Mouse (Mus musculus) forebrain, embryonic 13.5 days (tissue): ENCODE data around the gene Nol10. TPM values are rescaled to one million over a fixed set of nuclear protein-coding genes. Genes with fewer than 3 reads are reported as not detected.

Experiments used
- ATAC-seq: fragments of 200-750 bp; cut with Nextera tagmentation; 2 replicates; pipeline ENCODE4 v1.8.0; 2017
- H3K27ac ChIP-seq: fragments of 300-500 bp; sonication (generic); 2 replicates; pipeline ENCODE4 v1.5.1; 2015; ENCODE audit warnings: inconsistent platforms, mild to moderate bottlenecking, moderate library complexity
- H3K27me3 ChIP-seq: fragments of 300-500 bp; sonication (generic); 2 replicates; pipeline ENCODE4 v1.6.1; 2015; ENCODE audit warnings: mild to moderate bottlenecking, inconsistent platforms
- H3K36me3 ChIP-seq: fragments of 300-500 bp; sonication (generic); 2 replicates; pipeline ENCODE4 v1.6.1; 2015; ENCODE audit warnings: mild to moderate bottlenecking, inconsistent platforms; ENCODE audit not compliant: poor library complexity, severe bottlenecking
- H3K4me1 ChIP-seq: fragments of 300-500 bp; sonication (generic); 2 replicates; pipeline ENCODE4 v1.6.1; 2015; ENCODE audit warnings: inconsistent platforms
- H3K4me2 ChIP-seq: fragments of 300-500 bp; sonication (generic); 2 replicates; pipeline ENCODE4 v1.6.1; 2015; ENCODE audit warnings: inconsistent platforms, mild to moderate bottlenecking, moderate library complexity
- H3K4me3 ChIP-seq: fragments of 300-500 bp; sonication (generic); 2 replicates; pipeline ENCODE4 v1.5.1; 2015; ENCODE audit warnings: mild to moderate bottlenecking, inconsistent platforms
- H3K9ac ChIP-seq: fragments of 300-500 bp; sonication (generic); 2 replicates; pipeline ENCODE4 v1.6.1; 2015; ENCODE audit warnings: mild to moderate bottlenecking, inconsistent platforms
- H3K9me3 ChIP-seq: fragments of 300-500 bp; sonication (generic); replicated peaks from 2 replicates; pipeline ENCODE4 v1.6.1; 2016; ENCODE audit warnings: inconsistent platforms
- WGBS: fragments of 180-500 bp; shearing (Covaris S2); methylation state at CpG from one replicate; pipeline ENCODE4 v1.1.7; 2015; 5-methylcytosine and 5-hydroxymethylcytosine counted together
- polyA plus RNA-seq: library from polyadenylated mRNA; unstranded; fragments of >200 nt; fragmentation: Nextera tagmentation; extraction: Ambion mirVana; gene quantifications from 2 replicates; pipeline ENCODE4 v1.2.1, GENCODE M21; 2015

Nol10 gene
- polyA plus RNA-seq, 1 experiment from 2014 or later: 26.4 TPM

DNA sequence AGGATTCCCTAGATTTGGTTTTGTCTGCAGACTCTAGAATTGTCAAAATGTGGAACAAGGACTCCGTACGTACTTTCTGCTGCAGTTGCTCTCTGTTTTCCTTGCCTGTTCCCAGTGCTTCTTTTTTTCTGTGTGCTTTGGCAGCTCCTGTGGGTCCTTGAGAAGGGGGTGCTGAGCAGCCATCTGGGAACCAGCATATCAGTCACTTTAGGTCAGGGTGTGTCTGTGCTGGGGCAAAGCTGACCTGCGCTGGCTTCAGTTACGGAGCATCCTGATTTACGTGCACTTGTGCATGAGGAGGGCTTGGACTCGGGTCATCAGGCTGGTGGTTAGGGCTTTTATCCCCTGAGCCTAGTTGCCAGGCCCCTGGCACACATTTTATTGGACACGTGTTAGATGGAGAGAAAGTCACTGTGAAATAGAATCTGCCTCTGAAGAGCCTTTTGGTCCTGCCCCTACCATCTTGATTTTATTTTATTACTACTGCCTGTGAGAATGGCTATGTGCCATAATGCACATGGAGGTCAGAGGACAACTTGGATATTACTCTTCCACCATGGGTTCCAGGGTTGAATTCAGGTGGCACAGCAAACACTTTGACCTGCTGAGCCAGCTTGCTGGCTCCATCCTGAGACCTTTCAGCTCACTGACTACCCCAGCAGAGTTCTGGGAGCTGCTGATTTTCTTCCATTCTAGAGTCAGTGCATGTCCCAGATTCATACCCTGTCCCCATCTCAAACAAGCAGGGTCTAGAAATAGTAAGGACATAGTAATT, 21.5 kb downstream of the Nol10 start:
- Histone ChIP-seq H3K4me2 (no peak overlapping the region), H3K36me3 (peaks cover 82% of the 10 kb centered on the region), H3K27ac (no peak overlapping the region), H3K4me1 (no peaks in the 10 kb centered on the region), H3K27me3 (no peaks in the 10 kb centered on the region), H3K9me3 (no peaks in the 10 kb centered on the region), H3K9ac (no peak overlapping the region), H3K4me3 (no peak overlapping the region)
- ATAC-seq: no peak
- WGBS: 94% methylated on average over 7 of the region's 7 CpGs

- Histone ChIP-seq H3K4me3 (no peak overlapping the region), H3K4me2 (no peak overlapping the region), H3K4me1 (no peaks in the 10 kb centered on the region), H3K36me3 (peaks cover 93% of the 10 kb centered on the region), H3K27ac (no peak overlapping the region), H3K27me3 (no peaks in the 10 kb centered on the region), H3K9ac (no peak overlapping the region), H3K9me3 (no peaks in the 10 kb centered on the region)
- WGBS: 92% methylated on average over 8 of the region's 8 CpGs
- ATAC-seq: no peak
These were observed 23.5 kb downstream of the Nol10 start for GRCm38 (mm10) chr12:17371589-17372235.

DNA sequence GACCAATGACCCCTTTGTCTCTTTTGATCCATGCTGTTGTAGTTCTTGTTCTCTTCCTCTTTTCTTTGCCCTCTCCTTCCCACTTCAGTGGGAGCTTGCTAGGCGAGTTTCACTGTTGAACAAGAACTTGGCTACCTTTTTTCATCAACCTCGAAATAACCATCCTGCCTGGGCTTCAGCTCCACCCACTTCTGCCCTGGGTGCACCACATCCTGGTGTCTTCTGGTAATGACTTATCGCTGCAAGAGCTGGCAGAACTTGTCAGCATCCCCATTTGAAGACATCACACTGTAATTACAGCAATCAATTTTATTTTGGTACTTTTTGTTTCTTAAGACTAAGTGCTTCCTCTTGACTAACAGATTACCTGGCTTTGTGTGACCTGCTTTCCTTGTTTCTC, 24.4 kb downstream of the Nol10 start:
- no peaks in the 10 kb centered on the region for H3K9me3 ChIP-seq
- 83% methylated on average over 3 of the region's 3 CpGs for WGBS
- H3K4me1 ChIP-seq: no peaks in the 10 kb centered on the region
- H3K4me2 ChIP-seq: no peak overlapping the region
- no peaks in the 10 kb centered on the region for H3K27me3 ChIP-seq
- no peak overlapping the region for H3K27ac ChIP-seq
- no peak for ATAC-seq
- H3K36me3 ChIP-seq: peaks cover 94% of the 10 kb centered on the region
- H3K9ac ChIP-seq: no peak overlapping the region
- H3K4me3 ChIP-seq: no peak overlapping the region

- ATAC-seq: no peak
- Histone ChIP-seq H3K27me3 (no peaks in the 10 kb centered on the region), H3K36me3 (peaks cover 91% of the 10 kb centered on the region), H3K27ac (no peak overlapping the region), H3K4me1 (no peaks in the 10 kb centered on the region), H3K4me2 (no peak overlapping the region), H3K9me3 (no peaks in the 10 kb centered on the region), H3K4me3 (no peak overlapping the region), H3K9ac (no peak overlapping the region)
- WGBS: 97% methylated on average over 5 of the region's 5 CpGs
These were observed 25.3 kb downstream of the Nol10 start for GRCm38 (mm10) chr12:17373470-17373975.

DNA sequence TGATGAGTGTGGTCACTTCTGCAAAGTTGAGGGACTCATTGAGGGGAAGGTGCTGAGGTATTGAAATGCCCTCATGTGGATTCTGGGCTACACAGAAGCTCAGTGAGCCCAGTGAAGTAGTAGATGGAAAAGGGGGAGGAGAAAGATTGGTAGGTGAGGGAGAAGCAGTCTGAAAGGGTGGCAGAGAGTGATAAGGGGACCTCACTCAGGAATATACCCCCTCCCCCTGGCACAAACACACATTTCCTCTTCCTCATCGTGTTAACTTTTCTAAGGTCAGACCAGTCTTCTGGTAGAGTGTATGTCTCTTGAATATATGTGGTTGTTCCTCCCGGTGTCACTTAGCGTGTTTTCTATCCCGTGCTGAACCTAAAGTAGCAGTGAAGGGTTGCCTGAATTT, 27.0 kb downstream of the Nol10 start:
- Histone ChIP-seq H3K4me2 (no peak overlapping the region), H3K27ac (no peak overlapping the region), H3K36me3 (peaks cover 89% of the 10 kb centered on the region)

DNA sequence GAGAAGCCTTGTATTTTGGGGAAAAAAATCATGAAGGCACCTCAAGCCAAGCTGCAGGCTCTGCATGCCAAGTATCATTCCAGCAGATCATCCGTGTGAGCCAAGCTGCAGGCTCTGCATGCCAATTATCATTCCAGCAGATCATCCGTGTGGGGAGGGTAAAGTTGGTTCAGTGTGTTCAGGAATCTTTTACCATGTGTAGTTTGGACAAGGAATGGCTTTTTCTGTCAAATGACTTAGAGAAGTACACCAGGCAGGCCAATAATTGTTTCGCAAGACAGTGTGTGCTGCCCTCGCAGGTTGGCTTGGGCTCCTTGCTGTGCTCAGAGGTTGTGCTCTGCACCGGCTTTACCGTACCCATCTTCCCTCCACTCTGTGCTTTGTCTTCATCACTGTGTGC, 28.3 kb downstream of the Nol10 start:
- Histone ChIP-seq H3K4me1 (no peaks in the 10 kb centered on the region), H3K36me3 (peaks cover 86% of the 10 kb centered on the region), H3K27me3 (no peaks in the 10 kb centered on the region), H3K9ac (no peak overlapping the region), H3K27ac (no peak overlapping the region), H3K9me3 (no peaks in the 10 kb centered on the region), H3K4me3 (no peak overlapping the region), H3K4me2 (no peak overlapping the region)
- WGBS: 88% methylated on average over 6 of the region's 6 CpGs
- no peak for ATAC-seq

More for the DNA sequence above, 27.0 kb downstream of the Nol10 start:
- Histone ChIP-seq H3K9ac (no peak overlapping the region), H3K27me3 (no peaks in the 10 kb centered on the region), H3K4me3 (no peak overlapping the region), H3K4me1 (no peaks in the 10 kb centered on the region), H3K9me3 (no peaks in the 10 kb centered on the region)
- no peak for ATAC-seq
- 95% methylated on average over 4 of the region's 4 CpGs for WGBS

- peaks cover 58% of the 10 kb centered on the region for H3K36me3 ChIP-seq
- no peak overlapping the region for H3K4me2 ChIP-seq
- 0 out of 2 replicates have a peak, but pooled peaks cover 1% of the 10 kb centered on the region for H3K4me1 ChIP-seq
- no peaks in the 10 kb centered on the region for H3K9me3 ChIP-seq
- WGBS: 93% methylated on average over 6 of the region's 6 CpGs
- H3K27me3 ChIP-seq: no peaks in the 10 kb centered on the region
- no peak for ATAC-seq
- H3K4me3 ChIP-seq: no peak overlapping the region
- H3K9ac ChIP-seq: no peak overlapping the region
- no peak overlapping the region for H3K27ac ChIP-seq
These were observed 32.7 kb downstream of the Nol10 start for GRCm38 (mm10) chr12:17380991-17381390.

DNA sequence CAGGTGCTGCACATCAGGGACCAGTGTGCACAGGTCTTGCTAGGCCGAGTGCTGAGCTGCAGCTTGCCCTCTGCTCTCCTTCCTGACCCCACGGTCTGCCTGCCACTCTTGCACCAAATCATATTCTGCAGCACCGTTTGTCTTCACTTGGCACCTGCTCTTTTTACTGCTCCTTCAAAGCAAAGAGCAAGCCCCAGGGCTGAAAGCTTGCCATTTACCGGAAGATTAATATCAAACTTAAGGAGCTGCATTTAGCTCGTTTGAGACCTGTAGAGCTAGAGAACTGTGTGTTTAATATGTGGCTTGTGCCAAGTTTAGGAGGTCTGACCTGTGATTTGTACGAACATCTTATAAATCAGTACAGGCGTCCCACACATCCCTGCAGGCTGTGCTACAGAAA, 34.5 kb downstream of the Nol10 start:
- Histone ChIP-seq H3K4me3 (no peak overlapping the region), H3K27ac (no peak overlapping the region), H3K4me1 (0 out of 2 replicates have a peak, but pooled peaks cover 4% of the 10 kb centered on the region), H3K4me2 (no peak overlapping the region), H3K9ac (no peak overlapping the region), H3K36me3 (peaks cover 40% of the 10 kb centered on the region), H3K27me3 (no peaks in the 10 kb centered on the region), H3K9me3 (no peaks in the 10 kb centered on the region)
- no peak for ATAC-seq
- 87% methylated on average over 7 of the region's 7 CpGs for WGBS

DNA sequence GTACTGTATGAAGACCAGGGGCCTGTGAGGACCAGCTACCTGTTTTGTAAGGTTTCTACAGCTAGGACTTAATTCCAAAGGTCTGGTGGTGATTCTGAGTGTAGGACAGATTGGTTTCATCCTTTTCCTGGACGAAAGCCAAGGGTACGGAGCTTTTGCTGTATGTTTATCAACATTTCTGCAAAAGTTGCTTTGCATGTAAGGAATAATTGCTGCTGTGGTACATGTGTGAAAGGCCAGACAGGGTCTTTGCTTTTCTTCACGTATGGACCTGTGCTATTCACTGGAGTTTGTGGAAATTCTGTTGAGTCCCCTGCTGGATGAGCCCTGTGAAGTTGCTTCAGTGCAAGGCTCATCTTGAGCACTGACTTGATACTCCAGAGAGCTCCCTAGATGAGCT, 38.6 kb downstream of the Nol10 start:
- H3K9me3 ChIP-seq: no peaks in the 10 kb centered on the region
- H3K4me1 ChIP-seq: 0 out of 2 replicates have a peak, but pooled peaks cover 4% of the 10 kb centered on the region
- no peak for ATAC-seq
- no peaks in the 10 kb centered on the region for H3K27me3 ChIP-seq
- WGBS: 87% methylated on average over 3 of the region's 3 CpGs
- no peak overlapping the region for H3K4me2 ChIP-seq
- no peak overlapping the region for H3K9ac ChIP-seq
- no peak overlapping the region for H3K4me3 ChIP-seq
- H3K36me3 ChIP-seq: peaks cover 16% of the 10 kb centered on the region
- H3K27ac ChIP-seq: no peak overlapping the region

DNA sequence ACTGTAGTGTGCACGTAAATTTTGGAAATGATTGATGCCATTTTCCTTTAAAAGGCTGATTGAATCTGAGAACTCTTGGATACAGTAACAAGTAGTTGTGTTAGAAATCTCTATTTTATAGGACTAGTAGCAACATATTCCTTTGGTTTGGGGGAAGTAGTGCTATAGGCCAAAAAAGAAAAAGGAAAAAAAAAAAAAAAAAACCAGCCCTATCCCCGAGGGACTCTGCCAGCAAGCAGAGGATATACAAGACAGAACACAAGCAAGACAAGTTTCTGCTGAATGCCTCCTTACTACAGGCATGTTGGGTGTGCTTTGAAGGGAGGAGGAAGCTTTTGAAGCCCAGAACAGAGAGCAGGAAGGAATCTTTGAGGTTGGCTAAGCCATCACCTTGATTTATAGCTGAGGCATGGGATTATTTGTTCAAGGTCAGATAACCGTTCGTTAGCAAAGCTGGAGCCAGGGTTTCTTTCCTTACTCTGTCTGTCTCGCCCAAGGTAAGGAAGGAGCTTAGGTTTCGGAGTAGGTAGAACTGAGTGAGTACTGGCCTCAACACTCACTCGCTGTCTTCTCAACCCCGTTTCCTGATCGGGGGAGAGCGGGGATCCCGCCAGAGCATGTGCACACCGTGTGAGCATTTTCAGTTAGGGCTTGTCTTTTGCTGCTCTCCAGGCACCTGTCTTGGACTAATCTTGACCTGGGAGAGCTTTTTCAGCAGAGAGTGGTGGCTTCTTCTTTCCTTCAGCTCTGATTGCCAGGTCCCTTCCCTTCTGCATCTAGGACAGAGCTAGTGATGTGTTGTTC, 39.3 kb downstream of the Nol10 start:
- H3K4me1 ChIP-seq: 0 out of 2 replicates have a peak, but pooled peaks cover 4% of the 10 kb centered on the region
- no peak overlapping the region for H3K4me2 ChIP-seq
- no peaks in the 10 kb centered on the region for H3K27me3 ChIP-seq
- ATAC-seq: no peak
- WGBS: 93% methylated on average over 12 of the region's 12 CpGs
- no peak overlapping the region for H3K27ac ChIP-seq
- no peak overlapping the region for H3K4me3 ChIP-seq
- peaks cover 10% of the 10 kb centered on the region for H3K36me3 ChIP-seq
- H3K9ac ChIP-seq: no peak overlapping the region
- H3K9me3 ChIP-seq: no peaks in the 10 kb centered on the region

DNA sequence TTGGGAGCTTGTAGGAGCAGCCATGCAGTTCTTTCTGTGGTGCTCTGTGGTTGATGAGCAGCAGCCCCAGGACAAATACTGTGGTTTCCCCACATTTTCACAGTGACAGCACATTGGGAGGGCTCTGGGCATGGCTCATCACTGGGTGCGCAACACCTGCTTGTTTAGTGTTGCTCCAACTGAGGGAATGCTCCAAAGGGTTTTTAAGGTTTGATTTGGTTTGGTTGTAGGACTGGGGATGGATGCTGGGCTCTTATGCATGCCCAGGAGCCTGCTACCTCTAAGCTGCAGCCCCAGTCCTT, 39.8 kb downstream of the Nol10 start:
- Histone ChIP-seq H3K4me2 (no peak overlapping the region), H3K9me3 (no peaks in the 10 kb centered on the region), H3K4me3 (no peak overlapping the region), H3K36me3 (peaks cover 6% of the 10 kb centered on the region; the same call in 1 of the 2 replicates), H3K27ac (no peak overlapping the region), H3K27me3 (no peaks in the 10 kb centered on the region), H3K4me1 (0 out of 2 replicates have a peak, but pooled peaks cover 4% of the 10 kb centered on the region), H3K9ac (no peak overlapping the region)
- WGBS: 95% methylated on average over 1 of the region's 1 CpGs
- no peak for ATAC-seq

DNA sequence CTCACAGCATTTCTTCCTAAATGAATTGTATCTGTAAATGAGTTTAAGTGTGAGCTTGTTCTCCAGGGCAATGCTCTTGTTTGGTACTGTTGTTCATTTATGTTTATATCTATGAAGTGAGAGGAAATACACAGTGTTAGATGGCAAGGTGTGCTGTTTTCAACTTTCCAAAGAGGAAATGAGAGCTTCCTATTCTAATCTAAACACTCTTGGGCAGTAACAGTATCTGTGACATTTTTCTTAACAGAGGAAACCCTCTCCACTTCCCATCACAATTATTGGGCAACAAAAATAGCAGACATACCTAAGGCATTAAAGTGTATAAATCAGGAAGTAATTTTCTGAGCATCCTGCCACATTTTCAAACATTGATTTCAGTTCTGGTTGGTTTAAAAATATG, 41.8 kb downstream of the Nol10 start:
- Histone ChIP-seq H3K4me3 (no peak overlapping the region), H3K9me3 (no peaks in the 10 kb centered on the region), H3K4me1 (0 out of 2 replicates have a peak, but pooled peaks cover 4% of the 10 kb centered on the region), H3K27me3 (no peaks in the 10 kb centered on the region), H3K36me3 (peaks cover 5% of the 10 kb centered on the region; the same call in 1 of the 2 replicates), H3K4me2 (no peak overlapping the region), H3K9ac (no peak overlapping the region), H3K27ac (no peak overlapping the region)
- ATAC-seq: no peak
